Mouse (Mus musculus): Measurements from ENCODE around the gene Rps23. TPM values are rescaled to one million over a fixed set of nuclear protein-coding genes. Genes with fewer than 3 reads are reported as not detected.
"Not testable (repeated sequence)": the region's sequence is repeated elsewhere in the genome, so short reads cannot be mapped to it uniquely, and the experiment has no call there.

Gene Rps23
- polyA plus RNA-seq, 1 experiment from 2014 or later: 314 TPM

DNA sequence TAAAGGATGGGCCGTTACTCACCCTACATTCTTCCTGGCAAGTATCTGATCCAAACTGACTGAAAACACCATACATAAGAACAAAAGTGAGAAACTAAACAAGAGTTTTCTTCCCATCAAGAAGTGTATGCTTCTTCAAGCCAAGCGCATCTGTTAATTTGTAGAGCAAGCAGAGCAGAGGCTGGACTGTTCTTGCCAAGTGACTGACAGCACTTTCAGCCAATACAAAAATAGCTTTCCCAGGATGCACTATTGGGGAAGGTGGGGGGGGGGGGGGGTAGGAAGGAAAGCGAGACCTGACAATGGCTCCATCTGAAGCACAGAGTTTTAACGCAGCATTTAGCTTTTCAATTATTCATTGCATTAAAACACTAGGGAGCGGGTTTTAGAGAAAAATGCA is 17.6 kb upstream of the Rps23 start, which contains the start of gene Atp6ap1l:
Gene Atp6ap1l (minus strand): TSS at position 180 of the 400 bp plus-strand sequence.
- H3K4me1 ChIP-seq (ENCODE audit: control insufficient read depth, insufficient read depth, low read length): no peaks in the 10 kb centered on the region
- no peak within 1 kb of the TSS for H3K9ac ChIP-seq (ENCODE audit: low read depth, low read length)
- WGBS: 93% methylated on average over 5 of the region's 5 CpGs
- no peaks in the 10 kb centered on the region for H3K36me3 ChIP-seq (ENCODE audit: control insufficient read depth, insufficient read depth, low read length)
- ATAC-seq (ENCODE audit: low FRiP score, low TSS enrichment): no peak
- no peak within 1 kb of the TSS for H3K4me3 ChIP-seq (ENCODE audit: low read length)
- no peak within 1 kb of the TSS for H3K27ac ChIP-seq (ENCODE audit: low read depth, low read length)
- H3K9me3 ChIP-seq (ENCODE audit: control insufficient read depth, low read length): no peaks in the 10 kb centered on the region
- H3K4me2 ChIP-seq (replicated peaks; ENCODE audit: low read depth, low read length): no peak within 1 kb of the TSS
- H3K27me3 ChIP-seq (ENCODE audit: control insufficient read depth, insufficient read depth, low read length): no peaks in the 10 kb centered on the region

DNA sequence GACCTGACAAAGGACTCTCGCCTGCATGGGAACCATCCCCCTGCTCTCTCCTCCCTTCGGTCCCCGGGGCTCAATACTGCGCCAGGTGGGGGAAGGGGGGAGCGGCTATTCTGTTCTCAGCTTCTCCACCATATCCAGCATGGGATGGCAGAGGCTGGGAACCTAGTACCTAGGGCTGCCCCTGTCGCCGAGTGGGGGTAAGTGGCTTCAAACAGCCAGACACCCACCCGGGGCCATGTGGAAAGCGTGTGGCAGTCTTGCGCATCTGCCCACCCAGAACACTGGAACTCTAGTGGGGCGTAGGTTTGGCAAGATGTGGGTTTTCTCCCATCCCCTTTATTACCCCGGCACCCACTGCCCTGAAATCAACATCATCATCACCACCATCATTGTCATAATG is 15.4 kb upstream of the Rps23 start:
- Histone ChIP-seq H3K27me3 (ENCODE audit: control insufficient read depth, insufficient read depth, low read length) (no peaks in the 10 kb centered on the region), H3K4me2 (replicated peaks; ENCODE audit: low read depth, low read length) (no peak overlapping the region), H3K9me3 (ENCODE audit: control insufficient read depth, low read length) (no peaks in the 10 kb centered on the region), H3K9ac (ENCODE audit: low read depth, low read length) (no peak overlapping the region), H3K27ac (ENCODE audit: low read depth, low read length) (no peak overlapping the region), H3K4me3 (ENCODE audit: low read length) (no peak overlapping the region), H3K36me3 (ENCODE audit: control insufficient read depth, insufficient read depth, low read length) (no peaks in the 10 kb centered on the region), H3K4me1 (ENCODE audit: control insufficient read depth, insufficient read depth, low read length) (no peaks in the 10 kb centered on the region)
- ATAC-seq (ENCODE audit: low FRiP score, low TSS enrichment): no peak
- WGBS: 91% methylated on average over 12 of the region's 12 CpGs

DNA sequence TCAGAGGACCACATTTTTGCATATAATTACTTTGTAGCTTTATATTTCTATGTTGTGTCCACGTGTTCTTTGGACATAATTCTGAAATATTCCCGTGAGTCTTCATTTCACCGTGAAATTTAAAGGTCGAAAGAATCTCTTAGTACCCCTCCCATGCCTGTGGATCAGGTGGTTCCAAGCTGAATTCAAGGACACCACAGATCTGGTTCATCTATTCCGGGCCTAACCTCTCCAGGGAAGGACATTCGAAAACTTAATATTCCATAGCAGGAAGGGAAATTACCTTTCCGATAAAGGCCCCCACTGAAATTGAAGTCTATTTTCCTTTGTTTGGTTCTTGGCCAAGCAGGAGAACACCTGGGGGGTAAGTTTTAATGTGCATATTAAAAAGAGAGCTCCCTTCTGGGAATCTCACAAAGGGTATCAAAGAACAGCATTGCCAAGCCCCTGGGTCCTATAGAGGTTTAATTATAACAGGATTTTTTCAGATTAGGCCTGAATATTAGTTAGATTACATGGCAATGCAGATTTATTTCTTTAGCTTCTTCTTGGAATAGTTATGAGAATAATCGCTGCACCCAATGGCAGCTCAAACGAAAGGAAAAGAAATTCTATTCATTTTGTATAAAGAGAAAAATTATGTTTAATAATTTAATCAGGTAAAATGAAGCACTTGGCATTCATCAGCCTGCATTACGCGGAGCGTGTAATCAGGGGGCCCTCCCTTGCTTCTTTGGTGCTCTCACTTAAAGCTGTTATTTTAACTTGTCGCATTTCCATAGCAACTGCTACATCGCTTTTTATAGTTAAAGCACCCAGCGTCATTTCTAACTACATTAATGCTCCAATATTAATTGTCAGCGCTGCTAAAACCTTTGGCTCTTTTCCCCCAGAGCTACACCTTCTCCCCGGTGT is 9.7 kb upstream of the Rps23 start:
- WGBS: 83% methylated on average over 17 of the region's 17 CpGs
- no peaks in the 10 kb centered on the region for H3K4me1 ChIP-seq (ENCODE audit: control insufficient read depth, insufficient read depth, low read length)

DNA sequence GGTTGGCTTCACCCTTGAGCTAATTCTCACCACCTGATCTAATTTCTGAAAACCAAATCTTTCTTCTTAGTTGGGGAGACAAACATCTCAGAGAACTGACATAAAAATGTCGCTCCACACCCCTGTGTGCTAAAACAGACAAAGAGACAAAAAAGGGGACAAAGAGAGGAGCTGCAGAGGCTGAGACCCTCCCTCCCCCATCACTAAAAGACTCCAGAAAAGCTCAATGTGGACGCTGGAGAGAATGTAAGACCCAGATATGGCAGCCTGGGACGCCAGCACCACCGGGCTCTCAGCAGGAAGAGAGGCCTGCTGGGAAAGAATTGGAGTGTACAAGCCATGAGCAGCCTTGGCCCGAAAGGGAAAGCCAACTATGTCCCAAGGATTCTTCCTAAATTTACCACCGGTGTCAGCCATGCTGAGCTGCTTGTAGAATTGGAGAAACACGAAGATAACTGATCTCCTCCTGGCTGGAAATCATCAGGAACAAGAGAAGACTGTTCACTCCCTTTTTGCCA is 9.0 kb upstream of the Rps23 start:
- Histone ChIP-seq H3K4me1 (ENCODE audit: control insufficient read depth, insufficient read depth, low read length) (no peaks in the 10 kb centered on the region), H3K36me3 (ENCODE audit: control insufficient read depth, insufficient read depth, low read length) (no peaks in the 10 kb centered on the region), H3K27ac (ENCODE audit: low read depth, low read length) (no peak overlapping the region), H3K9me3 (ENCODE audit: control insufficient read depth, low read length) (no peaks in the 10 kb centered on the region), H3K4me3 (ENCODE audit: low read length) (no peak overlapping the region), H3K9ac (ENCODE audit: low read depth, low read length) (no peak overlapping the region), H3K4me2 (replicated peaks; ENCODE audit: low read depth, low read length) (no peak overlapping the region), H3K27me3 (ENCODE audit: control insufficient read depth, insufficient read depth, low read length) (no peaks in the 10 kb centered on the region)
- WGBS: 65% methylated on average over 7 of the region's 7 CpGs
- no peak for ATAC-seq (ENCODE audit: low FRiP score, low TSS enrichment)

More for the DNA sequence above, 9.7 kb upstream of the Rps23 start:
- H3K4me3 ChIP-seq (ENCODE audit: low read length): no peak overlapping the region
- no peak overlapping the region for H3K4me2 ChIP-seq (replicated peaks; ENCODE audit: low read depth, low read length)
- H3K9me3 ChIP-seq (ENCODE audit: control insufficient read depth, low read length): no peaks in the 10 kb centered on the region
- no peaks in the 10 kb centered on the region for H3K27me3 ChIP-seq (ENCODE audit: control insufficient read depth, insufficient read depth, low read length)
- ATAC-seq (ENCODE audit: low FRiP score, low TSS enrichment): no peak
- H3K9ac ChIP-seq (ENCODE audit: low read depth, low read length): no peak overlapping the region
- no peaks in the 10 kb centered on the region for H3K36me3 ChIP-seq (ENCODE audit: control insufficient read depth, insufficient read depth, low read length)
- no peak overlapping the region for H3K27ac ChIP-seq (ENCODE audit: low read depth, low read length)

DNA sequence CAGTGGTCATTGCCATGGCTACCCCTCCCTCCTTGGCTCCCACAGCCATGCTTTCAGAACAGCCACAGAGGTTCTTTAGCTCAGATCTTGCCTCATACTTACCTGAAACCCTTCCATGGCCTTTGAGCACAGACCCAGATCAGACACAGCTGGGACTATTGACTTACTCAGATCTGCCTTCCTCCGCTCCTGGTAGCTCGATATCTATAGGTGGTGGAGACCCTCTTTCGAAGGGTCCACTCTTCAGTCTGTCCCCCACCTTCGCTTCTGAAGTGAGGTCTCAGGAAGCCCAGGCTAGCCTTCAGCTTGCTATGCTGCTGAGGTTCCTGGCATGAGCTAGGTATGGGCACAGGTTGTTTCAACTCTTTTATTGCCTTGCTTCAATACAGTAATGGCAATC is 8.0 kb upstream of the Rps23 start:
- Histone ChIP-seq H3K4me3 (ENCODE audit: low read length) (no peak overlapping the region), H3K9me3 (ENCODE audit: control insufficient read depth, low read length) (no peaks in the 10 kb centered on the region), H3K36me3 (ENCODE audit: control insufficient read depth, insufficient read depth, low read length) (no peaks in the 10 kb centered on the region), H3K27me3 (ENCODE audit: control insufficient read depth, insufficient read depth, low read length) (no peaks in the 10 kb centered on the region), H3K27ac (ENCODE audit: low read depth, low read length) (no peak overlapping the region), H3K9ac (ENCODE audit: low read depth, low read length) (no peak overlapping the region), H3K4me2 (replicated peaks; ENCODE audit: low read depth, low read length) (no peak overlapping the region), H3K4me1 (ENCODE audit: control insufficient read depth, insufficient read depth, low read length) (no peaks in the 10 kb centered on the region)
- WGBS: 93% methylated on average over 4 of the region's 4 CpGs
- no peak for ATAC-seq (ENCODE audit: low FRiP score, low TSS enrichment)

GRCm38 (mm10) chr13:90923617-90924016 is 859 bp downstream of the Rps23 start:
- Histone ChIP-seq H3K4me3 (ENCODE audit: low read length) (peak overlapping the region; percentile 91), H3K9ac (ENCODE audit: low read depth, low read length) (peak overlapping the region; percentile 96), H3K4me2 (replicated peaks; ENCODE audit: low read depth, low read length) (peak overlapping the region; percentile 57), H3K36me3 (ENCODE audit: control insufficient read depth, insufficient read depth, low read length) (peaks cover 36% of the 10 kb centered on the region), H3K27ac (ENCODE audit: low read depth, low read length) (peak overlapping the region; percentile 77)
- under 1% methylated on average over 13 of the region's 13 CpGs for WGBS
- H3K27me3 ChIP-seq (ENCODE audit: control insufficient read depth, insufficient read depth, low read length); H3K9me3 ChIP-seq (ENCODE audit: control insufficient read depth, low read length); ATAC-seq (ENCODE audit: low FRiP score, low TSS enrichment); H3K4me1 ChIP-seq (ENCODE audit: control insufficient read depth, insufficient read depth, low read length): not testable (repeated sequence)

GRCm38 (mm10) chr13:90924072-90924471 is 1.3 kb downstream of the Rps23 start:
- Histone ChIP-seq H3K36me3 (ENCODE audit: control insufficient read depth, insufficient read depth, low read length) (peaks cover 38% of the 10 kb centered on the region), H3K9ac (ENCODE audit: low read depth, low read length) (peak overlapping the region; percentile 96), H3K9me3 (ENCODE audit: control insufficient read depth, low read length) (no peaks in the 10 kb centered on the region), H3K4me3 (ENCODE audit: low read length) (peak overlapping the region; percentile 91), H3K27me3 (ENCODE audit: control insufficient read depth, insufficient read depth, low read length) (no peaks in the 10 kb centered on the region), H3K4me1 (ENCODE audit: control insufficient read depth, insufficient read depth, low read length) (no peaks in the 10 kb centered on the region), H3K27ac (ENCODE audit: low read depth, low read length) (peak overlapping the region; percentile 77; the same call in 1 of the 2 replicates), H3K4me2 (replicated peaks; ENCODE audit: low read depth, low read length) (peak overlapping the region; percentile 57)
- no peak for ATAC-seq (ENCODE audit: low FRiP score, low TSS enrichment)
- 51% methylated on average over 9 of the region's 9 CpGs for WGBS

DNA sequence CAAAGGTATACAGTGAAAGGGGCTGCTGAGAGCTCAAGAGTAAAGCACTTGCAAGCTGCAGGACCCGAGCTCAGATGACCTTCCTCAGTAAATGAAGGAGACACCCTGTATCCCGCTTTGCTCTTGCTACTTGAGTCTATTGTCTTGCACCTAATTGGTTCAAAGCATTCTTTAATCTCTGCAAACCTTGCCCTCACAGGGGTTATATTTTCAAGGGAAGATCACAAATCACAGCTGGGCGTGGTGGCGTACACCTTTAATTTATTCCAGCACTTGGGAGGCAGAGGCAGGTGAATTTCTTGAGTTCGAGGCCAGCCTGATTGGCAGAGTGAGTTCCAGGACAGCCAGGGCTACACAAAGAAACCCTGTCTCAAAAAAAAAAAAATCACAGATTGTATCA is 2.4 kb downstream of the Rps23 start:
- Histone ChIP-seq H3K4me2 (replicated peaks; ENCODE audit: low read depth, low read length) (no peak overlapping the region), H3K36me3 (ENCODE audit: control insufficient read depth, insufficient read depth, low read length) (peaks cover 38% of the 10 kb centered on the region), H3K9me3 (ENCODE audit: control insufficient read depth, low read length) (no peaks in the 10 kb centered on the region), H3K9ac (ENCODE audit: low read depth, low read length) (no peak overlapping the region), H3K27me3 (ENCODE audit: control insufficient read depth, insufficient read depth, low read length) (no peaks in the 10 kb centered on the region), H3K4me1 (ENCODE audit: control insufficient read depth, insufficient read depth, low read length) (no peaks in the 10 kb centered on the region), H3K27ac (ENCODE audit: low read depth, low read length) (no peak overlapping the region), H3K4me3 (ENCODE audit: low read length) (no peak overlapping the region)
- no peak for ATAC-seq (ENCODE audit: low FRiP score, low TSS enrichment)
- 92% methylated on average over 5 of the region's 5 CpGs for WGBS

- Histone ChIP-seq H3K36me3 (ENCODE audit: control insufficient read depth, insufficient read depth, low read length) (peaks cover 38% of the 10 kb centered on the region), H3K9me3 (ENCODE audit: control insufficient read depth, low read length) (no peaks in the 10 kb centered on the region), H3K4me2 (replicated peaks; ENCODE audit: low read depth, low read length) (no peak overlapping the region), H3K27ac (ENCODE audit: low read depth, low read length) (no peak overlapping the region), H3K4me3 (ENCODE audit: low read length) (no peak overlapping the region), H3K27me3 (ENCODE audit: control insufficient read depth, insufficient read depth, low read length) (no peaks in the 10 kb centered on the region), H3K4me1 (ENCODE audit: control insufficient read depth, insufficient read depth, low read length) (no peaks in the 10 kb centered on the region), H3K9ac (ENCODE audit: low read depth, low read length) (no peak overlapping the region)
- ATAC-seq (ENCODE audit: low FRiP score, low TSS enrichment): no peak
- 86% methylated on average over 7 of the region's 7 CpGs for WGBS
These were observed 3.5 kb downstream of the Rps23 start for GRCm38 (mm10) chr13:90926125-90926765.

Measured in kidney, embryonic 14.5 days (tissue).